Comparison of ENCODE assay signal across 8 mouse cellular contexts in genomic region chr15:78383450-78384219, GRCm38 (mm10). TPM values are rescaled to one million over a fixed set of nuclear protein-coding genes. Genes with fewer than 3 reads are reported as not detected.
DNase-seq lines count a peak whose midpoint lies in the region; ATAC-seq and TF ChIP-seq lines count a peak whose summit lies in the region.

No protein-coding gene starts in this region.

- no peaks in the 10 kb centered on the region for H3K27me3 ChIP-seq in forebrain, embryonic 13.5 days
- H3K27me3 ChIP-seq in forebrain, embryonic 12.5 days, result no peaks in the 10 kb centered on the region
- no peaks in the 10 kb centered on the region for H3K27me3 ChIP-seq in forebrain, postnatal 0 days (ENCODE audit: insufficient read depth, low read length)
- no peaks in the 10 kb centered on the region for H3K27me3 ChIP-seq in stomach, embryonic 16.5 days (ENCODE audit: control insufficient read depth, insufficient read depth, low read length)

- H3K36me3 ChIP-seq in forebrain, embryonic 13.5 days (ENCODE audit: poor library complexity, severe bottlenecking), result no peaks in the 10 kb centered on the region
- H3K36me3 ChIP-seq in forebrain, embryonic 12.5 days (replicated peaks), result no peaks in the 10 kb centered on the region
- no peaks in the 10 kb centered on the region for H3K36me3 ChIP-seq in forebrain, postnatal 0 days (ENCODE audit: insufficient read depth)
- H3K36me3 ChIP-seq in stomach, embryonic 16.5 days (ENCODE audit: control insufficient read depth, insufficient read depth, low read length), result no peaks in the 10 kb centered on the region

- H3K9me3 ChIP-seq in forebrain, embryonic 13.5 days (replicated peaks), result 0 out of 2 replicates have a peak, but pooled peaks cover 4% of the 10 kb centered on the region
- H3K9me3 ChIP-seq in forebrain, embryonic 12.5 days, result no peaks in the 10 kb centered on the region
- H3K9me3 ChIP-seq in forebrain, postnatal 0 days (ENCODE audit: low read length), result no peaks in the 10 kb centered on the region
- no peaks in the 10 kb centered on the region for H3K9me3 ChIP-seq in stomach, embryonic 16.5 days (replicated peaks; ENCODE audit: control insufficient read depth, low read length)

- TF ChIP-seq CTCF in forebrain, postnatal 0 days (IDR thresholded peaks at IDR 0.05; ENCODE audit: low read depth), result no peak

- peak overlapping the region; percentile 65 for H3K27ac ChIP-seq in forebrain, embryonic 13.5 days
- H3K27ac ChIP-seq in forebrain, embryonic 12.5 days, result no peak overlapping the region
- H3K27ac ChIP-seq in forebrain, postnatal 0 days (ENCODE audit: low read depth, low read length), result peak overlapping the region; percentile 69
- H3K27ac ChIP-seq in stomach, embryonic 16.5 days (ENCODE audit: low read length), result peak overlapping the region; percentile 17; the same call in 1 of the 2 replicates

- no peak overlapping the region for H3K4me3 ChIP-seq in forebrain, embryonic 13.5 days
- no peak overlapping the region for H3K4me3 ChIP-seq in forebrain, embryonic 12.5 days (replicated peaks)
- H3K4me3 ChIP-seq in forebrain, postnatal 0 days (ENCODE audit: low read depth, low read length), result no peak overlapping the region
- H3K4me3 ChIP-seq in stomach, embryonic 16.5 days (replicated peaks; ENCODE audit: low read length), result no peak overlapping the region

- H3K4me2 ChIP-seq in forebrain, embryonic 13.5 days, result no peak overlapping the region
- H3K4me2 ChIP-seq in forebrain, embryonic 12.5 days, result no peak overlapping the region
- H3K4me2 ChIP-seq in forebrain, postnatal 0 days (ENCODE audit: low read depth), result no peak overlapping the region
- no peak overlapping the region for H3K4me2 ChIP-seq in stomach, embryonic 16.5 days (ENCODE audit: low read depth, low read length)

- WGBS in forebrain, embryonic 13.5 days, result 73% methylated on average over 11 of the region's 11 CpGs
- 85% methylated on average over 11 of the region's 11 CpGs for WGBS in forebrain, embryonic 12.5 days
- 53% methylated on average over 11 of the region's 11 CpGs for WGBS in forebrain, postnatal 0 days
- WGBS in stomach, embryonic 16.5 days, result 78% methylated on average over 11 of the region's 11 CpGs

- ATAC-seq in forebrain, embryonic 13.5 days, result peak; percentile 70
- ATAC-seq in forebrain, embryonic 12.5 days (ENCODE audit: low FRiP score), result no peak
- ATAC-seq in forebrain, postnatal 0 days, result peak; percentile 94
- ATAC-seq in stomach, embryonic 16.5 days (ENCODE audit: insufficient read depth, low FRiP score), result no peak

- peak; percentile 23 for DNase-seq in ES-CJ7 (ENCODE audit: low read depth, low spot score)
- peak; percentile 69 for DNase-seq in forebrain, postnatal 0 days
- peak; percentile 80 to 88 for DNase-seq in kidney, postnatal 36 days
- DNase-seq in embryo, embryonic 9.5 days (ENCODE audit: extremely low spot score), result no peak
- no peak for DNase-seq in gastrocnemius, adult 18-20 months (ENCODE audit: low spot score)

- peaks cover 17% of the 10 kb centered on the region for H3K4me1 ChIP-seq in forebrain, embryonic 13.5 days
- no peaks in the 10 kb centered on the region for H3K4me1 ChIP-seq in forebrain, embryonic 12.5 days
- H3K4me1 ChIP-seq in forebrain, postnatal 0 days (ENCODE audit: insufficient read depth), result no peaks in the 10 kb centered on the region
- H3K4me1 ChIP-seq in stomach, embryonic 16.5 days (ENCODE audit: control insufficient read depth, insufficient read depth, low read length), result no peaks in the 10 kb centered on the region

- H3K9ac ChIP-seq in forebrain, embryonic 13.5 days, result no peak overlapping the region
- H3K9ac ChIP-seq in forebrain, embryonic 12.5 days, result no peak overlapping the region
- no peak overlapping the region for H3K9ac ChIP-seq in forebrain, postnatal 0 days
- no peak overlapping the region for H3K9ac ChIP-seq in stomach, embryonic 16.5 days (ENCODE audit: low read length)

RNA-seq across cellular contexts. Expression of gene Tex33, which starts 12.1 kb away (rescaled TPM):
- polyA plus RNA-seq in forebrain, embryonic 13.5 days (2015; fragmentation: Nextera tagmentation; extraction: Ambion mirVana), result not detected in 2 replicates
- polyA plus RNA-seq in forebrain, embryonic 12.5 days (2016; fragmentation: Nextera tagmentation; extraction: Ambion mirVana), result not detected in 2 replicates
- not detected in 2 replicates for total RNA-seq in forebrain, postnatal 0 days (2014; rRNA removed)
- not detected in 2 replicates for polyA plus RNA-seq in forebrain, postnatal 0 days (2015; fragmentation: Nextera tagmentation; extraction: Ambion mirVana)
- not detected in 2 replicates for polyA plus RNA-seq in stomach, embryonic 16.5 days (2015; fragmentation: Nextera tagmentation; extraction: Ambion mirVana)
- not detected for total RNA-seq in gastrocnemius, adult 18-20 months (2021)

RNA-seq across cellular contexts. Expression of gene Tst, which starts 22.1 kb away (rescaled TPM):
- 12.0 and 15.9 TPM in 2 replicates for polyA plus RNA-seq in forebrain, embryonic 13.5 days (2015; fragmentation: Nextera tagmentation; extraction: Ambion mirVana)
- 10.1 and 10.3 TPM in 2 replicates for polyA plus RNA-seq in forebrain, embryonic 12.5 days (2016; fragmentation: Nextera tagmentation; extraction: Ambion mirVana)
- total RNA-seq in forebrain, postnatal 0 days (2014; rRNA removed), result 36.6 and 37.7 TPM in 2 replicates
- polyA plus RNA-seq in forebrain, postnatal 0 days (2015; fragmentation: Nextera tagmentation; extraction: Ambion mirVana), result 37.3 and 40.1 TPM in 2 replicates
- 123 and 146 TPM in 2 replicates for polyA plus RNA-seq in stomach, embryonic 16.5 days (2015; fragmentation: Nextera tagmentation; extraction: Ambion mirVana)
- total RNA-seq in gastrocnemius, adult 18-20 months (2021), result 10 to 100 TPM; 21.7 to 24.2 TPM

RNA-seq across cellular contexts. Expression of gene Mpst, which starts 22.6 kb away (rescaled TPM):
- polyA plus RNA-seq in forebrain, embryonic 13.5 days (2015; fragmentation: Nextera tagmentation; extraction: Ambion mirVana), result 2.3 and 3.0 TPM in 2 replicates
- polyA plus RNA-seq in forebrain, embryonic 12.5 days (2016; fragmentation: Nextera tagmentation; extraction: Ambion mirVana), result 1.7 and 2.8 TPM in 2 replicates
- total RNA-seq in forebrain, postnatal 0 days (2014; rRNA removed), result 85.9 and 92.5 TPM in 2 replicates
- 3.3 and 3.5 TPM in 2 replicates for polyA plus RNA-seq in forebrain, postnatal 0 days (2015; fragmentation: Nextera tagmentation; extraction: Ambion mirVana)
- polyA plus RNA-seq in stomach, embryonic 16.5 days (2015; fragmentation: Nextera tagmentation; extraction: Ambion mirVana), result 6.8 TPM in 2 replicates
- total RNA-seq in gastrocnemius, adult 18-20 months (2021), result 10 to 100 TPM; 56.5 to 65.3 TPM

RNA-seq across cellular contexts. Expression of gene Kctd17, which starts 44.7 kb away (rescaled TPM):
- polyA plus RNA-seq in forebrain, embryonic 13.5 days (2015; fragmentation: Nextera tagmentation; extraction: Ambion mirVana), result 84.6 and 104 TPM in 2 replicates
- polyA plus RNA-seq in forebrain, embryonic 12.5 days (2016; fragmentation: Nextera tagmentation; extraction: Ambion mirVana), result 67.3 and 79.6 TPM in 2 replicates
- total RNA-seq in forebrain, postnatal 0 days (2014; rRNA removed), result 148 and 153 TPM in 2 replicates
- polyA plus RNA-seq in forebrain, postnatal 0 days (2015; fragmentation: Nextera tagmentation; extraction: Ambion mirVana), result 146 and 152 TPM in 2 replicates
- 28.1 and 32.0 TPM in 2 replicates for polyA plus RNA-seq in stomach, embryonic 16.5 days (2015; fragmentation: Nextera tagmentation; extraction: Ambion mirVana)
- 10 to 100 TPM in 1 of 2 experiments, 1 to 10 TPM in 1; 8.4 to 13.9 TPM for total RNA-seq in gastrocnemius, adult 18-20 months (2021)

RNA-seq across cellular contexts. Expression of gene Csf2rb, which starts 58.1 kb away (rescaled TPM):
- 0.40 and 0.43 TPM in 2 replicates for polyA plus RNA-seq in forebrain, embryonic 13.5 days (2015; fragmentation: Nextera tagmentation; extraction: Ambion mirVana)
- polyA plus RNA-seq in forebrain, embryonic 12.5 days (2016; fragmentation: Nextera tagmentation; extraction: Ambion mirVana), result 0.90 and 0.91 TPM in 2 replicates
- 0.77 and 1.00 TPM in 2 replicates for total RNA-seq in forebrain, postnatal 0 days (2014; rRNA removed)
- polyA plus RNA-seq in forebrain, postnatal 0 days (2015; fragmentation: Nextera tagmentation; extraction: Ambion mirVana), result 0.62 and 0.74 TPM in 2 replicates
- polyA plus RNA-seq in stomach, embryonic 16.5 days (2015; fragmentation: Nextera tagmentation; extraction: Ambion mirVana), result 2.4 and 3.4 TPM in 2 replicates
- 1 to 10 TPM; 1.6 to 1.7 TPM for total RNA-seq in gastrocnemius, adult 18-20 months (2021)

Comparison
In these comparisons a context has a peak if more than half of its experiments do, and no peak if none do; other contexts are left out.
1. ATAC-seq: peak in forebrain, embryonic 13.5 days (single experiment) and forebrain, postnatal 0 days (single experiment); none in forebrain, embryonic 12.5 days (single experiment) and stomach, embryonic 16.5 days (single experiment).
2. DNase-seq: peak in ES-CJ7 (single experiment), forebrain, postnatal 0 days (single experiment) and kidney, postnatal 36 days (2 of 2); none in embryo, embryonic 9.5 days (single experiment) and gastrocnemius, adult 18-20 months (single experiment).